Mouse (Mus musculus) small intestine, adult 2 months (tissue): ENCODE measurements around the gene Armh3.

ENCODE experiments used
- CTCF ChIP-seq: fragments of 200-500 bp; IDR thresholded peaks from 2 replicates; pipeline ENCODE4 v1.5.1; 2012; ENCODE audit warnings: low read depth, mild to moderate bottlenecking, control low read depth, inconsistent platforms, low read length, moderate library complexity, mixed read lengths; ENCODE audit not compliant: insufficient replicate concordance, insufficient read length; ENCODE audit errors: extremely low read depth
- POLR2A ChIP-seq: fragments of 200-500 bp; IDR thresholded peaks from 2 replicates; pipeline ENCODE4 v1.6.1; 2012; ENCODE audit warnings: low read depth, mild to moderate bottlenecking, control low read depth, inconsistent platforms, low read length, moderate library complexity

DNA sequence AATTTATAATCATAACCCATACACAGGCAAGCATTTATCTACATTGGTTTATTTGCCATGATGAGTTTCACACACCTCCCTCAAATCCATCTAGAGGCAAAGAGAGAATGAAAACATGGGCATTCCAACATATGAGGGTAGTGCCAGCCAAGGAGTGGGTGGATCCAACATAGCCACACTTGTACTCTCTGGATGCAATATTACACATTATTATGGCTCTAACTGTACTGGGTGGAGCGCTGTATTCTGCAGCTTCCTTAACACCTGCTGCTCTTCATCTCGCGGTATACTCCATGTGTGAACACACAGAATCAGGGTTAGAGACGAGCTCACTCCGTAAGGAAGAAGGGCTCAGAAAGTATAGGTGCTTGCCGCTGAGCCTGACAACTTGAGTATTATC lies 79.9 kb downstream of the Armh3 start:
- TF ChIP-seq CTCF (no peak), POLR2A (no peak)
